ENCODE assay signal across 27 mouse cellular contexts in genomic region chr11:97354646-97355045, GRCm38 (mm10). TPM values are rescaled to one million over a fixed set of nuclear protein-coding genes. Genes with fewer than 3 reads are reported as not detected.
"Had no signal": no experiment of that assay in that cellular context is flagged by ENCODE, and none has a peak within 500 bp of the region (broad histone marks: within the 10 kb centered on the region; RNA-seq: fewer than 3 reads in every experiment).

No protein-coding gene starts in this region.

- DNase-seq: gastrocnemius, postnatal 14 days; gastrocnemius, postnatal 36 days; heart, adult 11 months; heart, adult 2 months; heart, postnatal 14 days; heart, postnatal 36 days; kidney, adult 11 months; kidney, adult 2 months; kidney, adult 9 months; kidney, postnatal 14 days; kidney, postnatal 36 days; layer of hippocampus, adult 9-11 months; layer of hippocampus, postnatal 36 days; left cerebral cortex, postnatal 4 days had no signal

- H3K9me3 ChIP-seq: heart, embryonic 13.5 days; heart, embryonic 15.5 days; hindbrain, embryonic 13.5 days; hindbrain, embryonic 15.5 days; kidney, embryonic 15.5 days; limb, embryonic 13.5 days; limb, embryonic 15.5 days; liver, embryonic 12.5 days had no signal

- H3K4me3 ChIP-seq: heart, adult 2 months; heart, embryonic 13.5 days; heart, embryonic 15.5 days; hindbrain, embryonic 13.5 days; hindbrain, embryonic 15.5 days; kidney, embryonic 15.5 days; limb, embryonic 13.5 days; limb, embryonic 15.5 days; liver, embryonic 12.5 days had no signal

- H3K36me3 ChIP-seq: heart, embryonic 13.5 days; heart, embryonic 15.5 days; hindbrain, embryonic 13.5 days; hindbrain, embryonic 15.5 days; kidney, embryonic 15.5 days; limb, embryonic 13.5 days; limb, embryonic 15.5 days; liver, embryonic 12.5 days had no signal

- H3K9ac ChIP-seq: heart, embryonic 13.5 days; heart, embryonic 15.5 days; hindbrain, embryonic 13.5 days; hindbrain, embryonic 15.5 days; kidney, embryonic 15.5 days; limb, embryonic 13.5 days; limb, embryonic 15.5 days; liver, embryonic 12.5 days had no signal

- H3K27me3 ChIP-seq: heart, embryonic 13.5 days; heart, embryonic 15.5 days; hindbrain, embryonic 13.5 days; hindbrain, embryonic 15.5 days; kidney, embryonic 15.5 days; limb, embryonic 13.5 days; limb, embryonic 15.5 days had no signal

- H3K27ac ChIP-seq: heart, adult 2 months; heart, embryonic 13.5 days; heart, embryonic 15.5 days; hindbrain, embryonic 13.5 days; hindbrain, embryonic 15.5 days; hindbrain, postnatal 0 days; kidney, embryonic 15.5 days; kidney, postnatal 0 days; limb, embryonic 13.5 days; limb, embryonic 15.5 days; liver, embryonic 12.5 days had no signal

RNA-seq across cellular contexts. Expression of gene Gpr179, which starts 2.8 kb away (rescaled TPM):
- polyA plus RNA-seq: heart, adult 2 months; heart, postnatal 0 days; hindbrain, embryonic 11.5 days; liver, adult 2 months; liver, embryonic 12.5 days had no signal
